ENCODE assay signal across 13 mouse cellular contexts in the genomic region with DNA sequence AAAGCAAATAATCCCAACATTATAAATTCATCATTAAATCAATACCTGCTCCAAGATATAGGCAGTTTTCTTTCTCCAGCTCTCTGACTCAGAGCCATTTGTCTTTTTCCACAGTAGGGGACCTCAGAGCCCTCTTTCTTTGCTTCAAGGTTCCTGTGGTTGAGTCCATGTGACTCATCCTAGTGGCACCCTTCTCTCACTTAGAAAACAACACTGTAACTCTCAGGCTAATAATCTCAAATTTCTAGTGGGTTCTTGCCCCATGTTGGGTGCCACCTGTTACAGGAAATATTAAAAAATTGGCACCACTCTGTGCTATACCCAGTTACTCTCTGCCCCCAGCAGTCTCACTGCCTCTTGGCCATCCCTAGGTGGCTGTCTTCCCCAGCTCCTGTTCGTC.
"Had no signal": no experiment of that assay in that cellular context is flagged by ENCODE, and none has a peak within 500 bp of the region (broad histone marks: within the 10 kb centered on the region; RNA-seq: fewer than 3 reads in every experiment).

No protein-coding gene starts in this region.

- H3K4me3 ChIP-seq: liver, embryonic 15.5 days; megakaryocyte, embryonic 14.5 days; midbrain, embryonic 13.5 days; midbrain, embryonic 15.5 days; neural tube, embryonic 12.5 days; stomach, embryonic 15.5 days had no signal

- DNase-seq: liver, postnatal 0 days; lung, embryonic 14.5 days; lung, postnatal 10 days; lung, postnatal 4 days; right cerebral cortex, postnatal 14 days; thymus, adult 2 months; thymus, postnatal 36 days had no signal

- H3K36me3 ChIP-seq: liver, embryonic 15.5 days; midbrain, embryonic 13.5 days; midbrain, embryonic 15.5 days; neural tube, embryonic 12.5 days; stomach, embryonic 15.5 days had no signal

- H3K27me3 ChIP-seq: liver, embryonic 15.5 days; megakaryocyte, embryonic 14.5 days; midbrain, embryonic 13.5 days; midbrain, embryonic 15.5 days; neural tube, embryonic 12.5 days; stomach, embryonic 15.5 days had no signal
